Mouse (Mus musculus): ENCODE results near the gene Angptl8. TPM values are rescaled to one million over a fixed set of nuclear protein-coding genes. Genes with fewer than 3 reads are reported as not detected.
"Not testable (repeated sequence)": the region's sequence is repeated elsewhere in the genome, so short reads cannot be mapped to it uniquely, and the experiment has no call there.

The Angptl8 gene
- 0.25 TPM in 1 of 2 replicates, not detected in the other for polyA plus RNA-seq (2014; fragmentation: Nextera tagmentation; extraction: Ambion mirVana)

DNA sequence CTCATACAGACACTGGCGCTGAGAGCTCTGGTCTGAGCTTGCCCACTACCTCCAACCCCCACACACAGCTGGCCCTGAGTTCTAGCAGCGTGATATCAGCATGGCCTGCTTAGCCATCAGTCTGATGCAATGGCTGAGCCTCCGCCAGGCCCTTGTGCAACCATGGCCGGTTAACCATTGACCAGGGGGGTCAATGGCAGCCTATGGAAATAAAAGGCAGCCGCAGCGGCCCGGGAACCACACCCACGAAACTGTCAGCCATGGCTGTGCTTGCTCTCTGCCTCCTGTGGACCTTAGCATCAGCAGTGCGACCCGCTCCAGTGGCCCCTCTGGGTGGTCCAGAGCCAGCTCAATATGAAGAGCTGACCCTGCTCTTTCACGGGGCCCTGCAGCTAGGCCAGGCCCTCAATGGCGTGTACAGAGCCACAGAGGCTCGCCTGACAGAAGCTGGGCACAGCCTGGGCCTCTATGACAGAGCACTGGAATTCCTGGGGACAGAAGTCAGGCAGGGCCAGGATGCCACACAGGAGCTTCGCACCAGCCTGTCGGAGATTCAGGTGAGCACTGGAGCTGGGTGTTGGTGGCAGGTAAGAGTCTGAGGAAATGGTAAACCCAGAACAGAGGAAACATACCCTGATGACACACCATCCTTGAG lies at the start of gene Angptl8:
TSS of gene Angptl8 (plus strand) at position 253 of the 655 bp plus-strand sequence.
- H3K27ac ChIP-seq (replicated peaks; ENCODE audit: low read depth, low read length), result no peak within 1 kb of the TSS
- H3K27me3 ChIP-seq (ENCODE audit: control insufficient read depth, insufficient read depth, low read length), result no peaks in the 10 kb centered on the region
- no peak within 1 kb of the TSS for H3K4me3 ChIP-seq (ENCODE audit: low read depth, low read length)
- H3K4me1 ChIP-seq (ENCODE audit: control insufficient read depth, insufficient read depth, low read length), result no peaks in the 10 kb centered on the region
- no peak within 1 kb of the TSS for H3K9ac ChIP-seq (replicated peaks; ENCODE audit: low read length)
- no peaks in the 10 kb centered on the region for H3K9me3 ChIP-seq (replicated peaks; ENCODE audit: control insufficient read depth, low read length)
- no peak for ATAC-seq (replicated peaks; ENCODE audit: insufficient number of reproducible peaks, low FRiP score, low TSS enrichment, low read depth)
- DNase-seq (ENCODE audit: low spot score), result no peak
- no peak within 1 kb of the TSS for H3K4me2 ChIP-seq (ENCODE audit: low read depth, low read length)
- peaks cover 4% of the 10 kb centered on the region for H3K36me3 ChIP-seq (replicated peaks; ENCODE audit: control insufficient read depth, insufficient read depth, low read depth, low read length)
- 85% methylated on average over 15 of the region's 15 CpGs for WGBS

DNA sequence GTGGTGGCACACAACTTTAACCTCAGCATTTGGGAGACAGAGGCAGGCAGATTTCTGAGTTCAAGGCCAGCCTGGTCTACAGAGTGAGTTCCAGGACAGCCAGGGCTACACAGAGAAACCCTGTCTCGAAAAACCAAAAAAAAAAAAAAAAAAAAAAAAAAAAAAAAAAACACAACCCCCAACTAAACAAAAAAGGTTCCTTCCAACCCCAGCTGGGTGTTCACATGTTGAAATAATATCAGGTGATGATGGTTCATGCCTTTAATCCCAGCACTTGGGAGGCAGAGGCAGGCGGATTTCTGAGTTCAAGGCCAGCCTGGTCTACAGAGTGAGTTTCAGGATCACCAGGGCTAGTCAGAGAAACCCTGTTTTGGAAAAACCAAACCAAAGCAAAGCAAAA lies 49.0 kb upstream of the Angptl8 start:
- not testable (repeated sequence) for H3K4me2 ChIP-seq (ENCODE audit: low read depth, low read length); DNase-seq (ENCODE audit: low spot score); H3K27me3 ChIP-seq (ENCODE audit: control insufficient read depth, insufficient read depth, low read length); H3K27ac ChIP-seq (replicated peaks; ENCODE audit: low read depth, low read length); H3K36me3 ChIP-seq (replicated peaks; ENCODE audit: control insufficient read depth, insufficient read depth, low read depth, low read length); H3K4me3 ChIP-seq (ENCODE audit: low read depth, low read length); H3K9me3 ChIP-seq (replicated peaks; ENCODE audit: control insufficient read depth, low read length); ATAC-seq (replicated peaks; ENCODE audit: insufficient number of reproducible peaks, low FRiP score, low TSS enrichment, low read depth); H3K4me1 ChIP-seq (ENCODE audit: control insufficient read depth, insufficient read depth, low read length); H3K9ac ChIP-seq (replicated peaks; ENCODE audit: low read length)
- WGBS, result 88% methylated on average over 1 of the region's 2 CpGs

DNA sequence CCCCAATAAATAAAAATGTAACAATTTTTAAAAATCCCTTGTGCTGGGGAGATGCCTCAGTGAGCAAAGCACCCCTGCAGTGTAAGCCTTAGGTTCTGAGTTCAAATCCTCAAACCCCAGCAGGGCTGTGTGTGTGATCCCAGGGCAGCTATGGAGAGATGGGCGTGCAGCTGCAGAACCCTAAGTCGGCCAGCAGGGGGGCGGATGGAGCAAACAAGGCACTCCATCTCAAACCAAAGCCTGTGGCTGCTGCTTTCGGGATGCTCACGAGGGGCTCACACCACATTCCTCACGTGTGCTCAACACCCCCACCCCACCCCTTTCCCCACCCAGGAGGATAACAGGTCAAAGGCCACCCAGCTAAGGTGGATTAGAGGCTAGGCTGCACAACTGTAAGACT lies 48.4 kb upstream of the Angptl8 start:
- Histone ChIP-seq H3K9me3 (replicated peaks; ENCODE audit: control insufficient read depth, low read length) (no peaks in the 10 kb centered on the region), H3K27me3 (ENCODE audit: control insufficient read depth, insufficient read depth, low read length) (no peaks in the 10 kb centered on the region), H3K4me2 (ENCODE audit: low read depth, low read length) (no peak overlapping the region), H3K9ac (replicated peaks; ENCODE audit: low read length) (no peak overlapping the region), H3K4me3 (ENCODE audit: low read depth, low read length) (no peak overlapping the region), H3K36me3 (replicated peaks; ENCODE audit: control insufficient read depth, insufficient read depth, low read depth, low read length) (no peaks in the 10 kb centered on the region; the same call in none of the 2 replicates), H3K4me1 (ENCODE audit: control insufficient read depth, insufficient read depth, low read length) (no peaks in the 10 kb centered on the region), H3K27ac (replicated peaks; ENCODE audit: low read depth, low read length) (no peak overlapping the region; the same call in 1 of the 2 replicates)
- no peak; the same call in 1 of the 2 replicates for ATAC-seq (replicated peaks; ENCODE audit: insufficient number of reproducible peaks, low FRiP score, low TSS enrichment, low read depth)
- peak; percentile 78 for DNase-seq (ENCODE audit: low spot score)
- 4% methylated on average over 6 of the region's 6 CpGs for WGBS

DNA sequence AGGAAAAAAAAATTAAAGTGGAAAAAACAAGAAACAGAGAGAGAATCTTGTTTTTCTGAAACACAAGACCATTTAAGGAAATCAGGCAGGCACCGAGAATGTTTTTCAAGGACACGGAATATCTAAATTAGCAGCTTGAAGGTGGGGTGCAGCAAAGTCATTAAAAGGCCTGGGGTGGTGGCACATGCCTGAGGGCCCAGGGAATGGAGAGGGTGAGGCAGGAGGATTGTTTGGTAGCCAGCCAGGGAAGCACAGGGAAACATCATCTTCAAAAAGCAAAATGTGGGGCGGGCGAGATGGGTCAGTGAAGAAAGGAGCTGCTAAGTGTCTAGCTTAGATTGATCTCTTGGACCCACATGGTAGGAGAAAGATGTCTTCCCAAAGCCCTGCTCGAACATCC lies 47.7 kb upstream of the Angptl8 start:
- peaks cover 2% of the 10 kb centered on the region for H3K36me3 ChIP-seq (replicated peaks; ENCODE audit: control insufficient read depth, insufficient read depth, low read depth, low read length)
- H3K4me1 ChIP-seq (ENCODE audit: control insufficient read depth, insufficient read depth, low read length), result no peaks in the 10 kb centered on the region
- no peak overlapping the region for H3K27ac ChIP-seq (replicated peaks; ENCODE audit: low read depth, low read length)
- no peak overlapping the region for H3K4me2 ChIP-seq (ENCODE audit: low read depth, low read length)
- no peaks in the 10 kb centered on the region for H3K9me3 ChIP-seq (replicated peaks; ENCODE audit: control insufficient read depth, low read length)
- 73% methylated on average over 5 of the region's 5 CpGs for WGBS
- ATAC-seq (replicated peaks; ENCODE audit: insufficient number of reproducible peaks, low FRiP score, low TSS enrichment, low read depth) (no peak), DNase-seq (ENCODE audit: low spot score) (no peak)
- no peak overlapping the region for H3K4me3 ChIP-seq (ENCODE audit: low read depth, low read length)
- H3K9ac ChIP-seq (replicated peaks; ENCODE audit: low read length), result no peak overlapping the region; the same call in 1 of the 2 replicates
- H3K27me3 ChIP-seq (ENCODE audit: control insufficient read depth, insufficient read depth, low read length), result no peaks in the 10 kb centered on the region

DNA sequence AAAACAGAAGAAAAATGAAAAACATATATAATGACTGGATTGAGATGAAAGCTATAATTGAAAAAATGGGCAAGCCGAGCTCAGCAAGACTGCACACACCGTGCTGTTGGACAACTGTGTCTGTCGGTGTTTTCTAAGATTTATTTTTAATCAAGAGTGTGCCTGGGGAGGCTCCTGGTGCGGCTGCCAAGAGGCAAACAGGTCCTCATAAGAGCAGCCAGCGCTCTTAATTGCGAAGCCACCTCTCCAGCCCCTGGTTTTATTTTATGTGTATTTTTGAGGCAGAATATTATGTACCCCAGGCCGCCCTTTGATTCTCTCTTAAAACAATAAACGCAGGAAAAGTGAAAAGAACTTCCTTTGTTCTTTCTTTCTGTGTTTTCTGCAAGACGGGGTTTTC lies 47.1 kb upstream of the Angptl8 start:
- Histone ChIP-seq H3K27ac (replicated peaks; ENCODE audit: low read depth, low read length) (no peak overlapping the region), H3K9me3 (replicated peaks; ENCODE audit: control insufficient read depth, low read length) (no peaks in the 10 kb centered on the region), H3K4me2 (ENCODE audit: low read depth, low read length) (no peak overlapping the region), H3K27me3 (ENCODE audit: control insufficient read depth, insufficient read depth, low read length) (no peaks in the 10 kb centered on the region), H3K4me3 (ENCODE audit: low read depth, low read length) (no peak overlapping the region), H3K4me1 (ENCODE audit: control insufficient read depth, insufficient read depth, low read length) (no peaks in the 10 kb centered on the region), H3K36me3 (replicated peaks; ENCODE audit: control insufficient read depth, insufficient read depth, low read depth, low read length) (peaks cover 4% of the 10 kb centered on the region), H3K9ac (replicated peaks; ENCODE audit: low read length) (no peak overlapping the region)
- ATAC-seq (replicated peaks; ENCODE audit: insufficient number of reproducible peaks, low FRiP score, low TSS enrichment, low read depth) (no peak), DNase-seq (ENCODE audit: low spot score) (no peak)
- WGBS, result 87% methylated on average over 9 of the region's 9 CpGs

DNA sequence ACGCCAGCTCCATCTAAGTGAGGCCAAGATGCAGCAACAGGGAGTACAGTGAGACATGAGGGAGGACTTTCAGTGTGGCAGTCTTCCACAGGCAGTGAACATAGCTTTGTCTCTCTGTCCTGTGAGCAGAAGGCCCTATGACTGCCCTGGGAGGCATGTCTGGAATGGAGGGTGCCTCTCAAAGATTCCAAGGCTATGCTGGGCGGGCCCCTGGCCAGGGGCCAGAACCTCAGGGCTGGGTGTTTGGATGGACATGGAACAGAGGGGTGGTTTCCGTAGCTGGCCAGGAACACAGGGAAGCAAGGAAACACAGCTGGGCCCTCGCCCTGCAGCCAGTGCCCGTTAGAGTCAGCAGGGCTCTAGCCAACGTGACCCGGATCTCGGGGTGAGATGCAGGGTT lies 43.4 kb upstream of the Angptl8 start:
- no peak overlapping the region for H3K4me3 ChIP-seq (ENCODE audit: low read depth, low read length)
- no peak overlapping the region for H3K27ac ChIP-seq (replicated peaks; ENCODE audit: low read depth, low read length)
- 90% methylated on average over 8 of the region's 8 CpGs for WGBS
- no peaks in the 10 kb centered on the region for H3K9me3 ChIP-seq (replicated peaks; ENCODE audit: control insufficient read depth, low read length)
- ATAC-seq (replicated peaks; ENCODE audit: insufficient number of reproducible peaks, low FRiP score, low TSS enrichment, low read depth) (no peak), DNase-seq (ENCODE audit: low spot score) (no peak)
- no peak overlapping the region for H3K4me2 ChIP-seq (ENCODE audit: low read depth, low read length)
- peaks cover 12% of the 10 kb centered on the region for H3K36me3 ChIP-seq (replicated peaks; ENCODE audit: control insufficient read depth, insufficient read depth, low read depth, low read length)
- H3K27me3 ChIP-seq (ENCODE audit: control insufficient read depth, insufficient read depth, low read length), result no peaks in the 10 kb centered on the region
- peaks cover 10% of the 10 kb centered on the region for H3K4me1 ChIP-seq (ENCODE audit: control insufficient read depth, insufficient read depth, low read length)
- H3K9ac ChIP-seq (replicated peaks; ENCODE audit: low read length), result no peak overlapping the region

DNA sequence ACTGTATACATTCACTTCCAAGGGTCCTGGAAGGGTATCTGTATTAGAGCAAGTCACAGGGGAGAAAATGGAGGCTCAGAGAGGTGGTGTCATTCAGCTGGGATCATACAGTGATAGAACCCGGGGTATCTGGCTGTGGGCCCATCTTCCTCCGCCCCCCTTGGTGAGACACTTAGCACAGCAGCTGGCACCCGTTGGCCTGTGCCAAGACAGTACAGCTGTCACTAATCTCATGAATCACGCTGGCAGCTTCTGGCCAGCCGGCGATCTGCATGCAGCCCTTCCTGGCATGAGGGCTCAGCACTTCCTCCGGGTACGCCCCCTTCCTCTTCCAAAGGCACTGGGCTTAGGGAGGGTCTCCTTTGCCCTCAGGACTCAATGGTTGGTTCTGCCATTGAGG lies 42.7 kb upstream of the Angptl8 start:
- 88% methylated on average over 8 of the region's 8 CpGs for WGBS
- Histone ChIP-seq H3K4me1 (ENCODE audit: control insufficient read depth, insufficient read depth, low read length) (peaks cover 12% of the 10 kb centered on the region), H3K4me2 (ENCODE audit: low read depth, low read length) (no peak overlapping the region), H3K9me3 (replicated peaks; ENCODE audit: control insufficient read depth, low read length) (no peaks in the 10 kb centered on the region), H3K9ac (replicated peaks; ENCODE audit: low read length) (no peak overlapping the region), H3K4me3 (ENCODE audit: low read depth, low read length) (no peak overlapping the region), H3K27me3 (ENCODE audit: control insufficient read depth, insufficient read depth, low read length) (no peaks in the 10 kb centered on the region), H3K36me3 (replicated peaks; ENCODE audit: control insufficient read depth, insufficient read depth, low read depth, low read length) (peaks cover 12% of the 10 kb centered on the region), H3K27ac (replicated peaks; ENCODE audit: low read depth, low read length) (no peak overlapping the region)
- ATAC-seq (replicated peaks; ENCODE audit: insufficient number of reproducible peaks, low FRiP score, low TSS enrichment, low read depth), result no peak
- no peak for DNase-seq (ENCODE audit: low spot score)

DNA sequence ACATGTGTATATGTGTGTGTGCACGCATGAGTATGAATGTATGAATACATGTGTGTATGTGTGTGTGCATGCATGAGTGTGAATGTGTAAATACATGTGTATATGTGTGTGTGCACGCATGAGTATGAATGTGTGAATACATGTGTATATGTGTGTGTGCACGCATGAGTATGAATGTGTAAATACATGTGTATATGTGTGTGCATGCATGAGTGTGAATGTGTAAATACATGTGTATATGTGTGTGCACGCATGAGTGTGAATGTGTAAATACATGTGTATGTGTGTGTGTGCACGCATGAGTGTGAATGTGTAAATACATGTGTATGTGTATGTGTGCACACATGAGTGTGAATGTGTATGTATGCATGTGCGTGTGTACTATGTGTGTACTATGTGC lies 41.8 kb upstream of the Angptl8 start:
- 96% methylated on average over 6 of the region's 6 CpGs for WGBS

More for the DNA sequence above, 41.8 kb upstream of the Angptl8 start:
- not testable (repeated sequence) for H3K27me3 ChIP-seq (ENCODE audit: control insufficient read depth, insufficient read depth, low read length); H3K4me3 ChIP-seq (ENCODE audit: low read depth, low read length); H3K4me2 ChIP-seq (ENCODE audit: low read depth, low read length); ATAC-seq (replicated peaks; ENCODE audit: insufficient number of reproducible peaks, low FRiP score, low TSS enrichment, low read depth); H3K9me3 ChIP-seq (replicated peaks; ENCODE audit: control insufficient read depth, low read length); H3K27ac ChIP-seq (replicated peaks; ENCODE audit: low read depth, low read length); DNase-seq (ENCODE audit: low spot score); H3K9ac ChIP-seq (replicated peaks; ENCODE audit: low read length)
- Histone ChIP-seq H3K36me3 (replicated peaks; ENCODE audit: control insufficient read depth, insufficient read depth, low read depth, low read length) (peaks cover 12% of the 10 kb centered on the region), H3K4me1 (ENCODE audit: control insufficient read depth, insufficient read depth, low read length) (peaks cover 12% of the 10 kb centered on the region)
